Mouse (Mus musculus): ENCODE results near the gene Ppp1r3a. TPM values are rescaled to one million over a fixed set of nuclear protein-coding genes. Genes with fewer than 3 reads are reported as not detected.

The Ppp1r3a gene
- polyA plus RNA-seq (2012; rRNA removed; ENCODE audit: low replicate concordance), result not detected in 2 replicates

GRCm38 (mm10) chr6:14754901-14755591, at the start of gene Ppp1r3a:
Gene Ppp1r3a (minus strand): TSS chr6:14755274.

Other genes with a start within 250 kb of the Ppp1r3a start
- gene Foxp2, start 146.1 kb upstream of the Ppp1r3a start, polyA plus RNA-seq (2012; rRNA removed; ENCODE audit: low replicate concordance), result 0.19 and 2.2 TPM in 2 replicates